8 mouse cellular contexts compared by ENCODE assay signal in genomic region chr3:27154280-27154679, GRCm38 (mm10). TPM values are rescaled to one million over a fixed set of nuclear protein-coding genes. Genes with fewer than 3 reads are reported as not detected.
DNase-seq lines count a peak whose midpoint lies in the region; ATAC-seq and TF ChIP-seq lines count a peak whose summit lies in the region.

No protein-coding gene starts in this region.

- no peak overlapping the region for H3K9ac ChIP-seq in lung, postnatal 0 days (replicated peaks; ENCODE audit: low read depth)
- H3K9ac ChIP-seq in limb, embryonic 11.5 days (ENCODE audit: low read length), result 0 out of 2 replicates have a peak overlapping the region, but pooled peaks have one; percentile 23

- no peak for TF ChIP-seq POLR2A in small intestine, adult 2 months (IDR thresholded peaks at IDR 0.05; ENCODE audit: low read depth, low read length)

- H3K4me2 ChIP-seq in lung, postnatal 0 days (replicated peaks; ENCODE audit: low read depth, low read length), result peak overlapping the region; percentile 97
- H3K4me2 ChIP-seq in limb, embryonic 11.5 days (ENCODE audit: low read depth, severe bottlenecking), result peak overlapping the region; percentile 33

- peak overlapping the region; percentile 86 for H3K4me3 ChIP-seq in lung, postnatal 0 days (ENCODE audit: low read depth, low read length)
- peak overlapping the region; percentile 100 for H3K4me3 ChIP-seq in erythroblast, embryonic 14.5 days (replicated peaks)
- H3K4me3 ChIP-seq in limb, embryonic 11.5 days (ENCODE audit: low read depth, low read length), result peak overlapping the region; percentile 69
- no peak overlapping the region for H3K4me3 ChIP-seq in small intestine, adult 2 months (ENCODE audit: low read depth, low read length)

- peak; percentile 20 for ATAC-seq in lung, postnatal 0 days
- ATAC-seq in limb, embryonic 11.5 days (ENCODE audit: insufficient number of reproducible peaks, low FRiP score, low TSS enrichment, low read depth), result no peak

- no peaks in the 10 kb centered on the region for H3K9me3 ChIP-seq in lung, postnatal 0 days (ENCODE audit: low read length)
- H3K9me3 ChIP-seq in erythroblast, embryonic 14.5 days (ENCODE audit: control insufficient read depth, low read length), result no peaks in the 10 kb centered on the region
- H3K9me3 ChIP-seq in limb, embryonic 11.5 days (ENCODE audit: control insufficient read depth, low read length), result no peaks in the 10 kb centered on the region

- 36% methylated on average over 2 of the region's 2 CpGs for WGBS in lung, postnatal 0 days
- 72% methylated on average over 2 of the region's 2 CpGs for WGBS in limb, embryonic 11.5 days
- WGBS in small intestine, adult 2 months, result 24% methylated on average over 2 of the region's 2 CpGs

- no peak for TF ChIP-seq CTCF in lung, postnatal 0 days (IDR thresholded peaks at IDR 0.05)
- no peak for TF ChIP-seq CTCF in small intestine, adult 2 months (IDR thresholded peaks at IDR 0.05; ENCODE audit: extremely low read depth, insufficient read length, insufficient replicate concordance, low read depth, low read length)

- TF ChIP-seq EP300 in lung, postnatal 0 days (IDR thresholded peaks at IDR 0.05), result no peak; the same call in 1 of the 2 replicates

- H3K4me1 ChIP-seq in lung, postnatal 0 days (ENCODE audit: insufficient read depth, low read depth, low read length), result no peaks in the 10 kb centered on the region
- H3K4me1 ChIP-seq in erythroblast, embryonic 14.5 days (ENCODE audit: control insufficient read depth), result peaks cover 32% of the 10 kb centered on the region
- peaks cover 7% of the 10 kb centered on the region for H3K4me1 ChIP-seq in limb, embryonic 11.5 days (ENCODE audit: control insufficient read depth, insufficient read depth, low read length)
- peaks cover 14% of the 10 kb centered on the region for H3K4me1 ChIP-seq in small intestine, adult 2 months (ENCODE audit: control insufficient read depth, insufficient read depth, insufficient read length, low read length)

- no peaks in the 10 kb centered on the region for H3K36me3 ChIP-seq in lung, postnatal 0 days (ENCODE audit: insufficient read depth, low read length)
- peaks cover 25% of the 10 kb centered on the region for H3K36me3 ChIP-seq in erythroblast, embryonic 14.5 days (ENCODE audit: control insufficient read depth)
- peaks cover 3% of the 10 kb centered on the region; the same call in 1 of the 2 replicates for H3K36me3 ChIP-seq in limb, embryonic 11.5 days (ENCODE audit: control insufficient read depth, insufficient read depth, low read length)
- peaks cover 2% of the 10 kb centered on the region; the same call in 1 of the 2 replicates for H3K36me3 ChIP-seq in small intestine, adult 2 months (ENCODE audit: control insufficient read depth, insufficient read depth, low read length)

- peak overlapping the region; percentile 87 for H3K27ac ChIP-seq in lung, postnatal 0 days (ENCODE audit: low read length)
- H3K27ac ChIP-seq in limb, embryonic 11.5 days (replicated peaks; ENCODE audit: low read depth, low read length), result peak overlapping the region; percentile 33; the same call in 1 of the 2 replicates
- H3K27ac ChIP-seq in small intestine, adult 2 months (ENCODE audit: insufficient read depth, low read depth, low read length), result peak overlapping the region; percentile 33; the same call in 1 of the 2 replicates

- H3K27me3 ChIP-seq in lung, postnatal 0 days (replicated peaks; ENCODE audit: insufficient read depth, low read length), result no peaks in the 10 kb centered on the region
- no peaks in the 10 kb centered on the region for H3K27me3 ChIP-seq in erythroblast, embryonic 14.5 days (ENCODE audit: control insufficient read depth)
- H3K27me3 ChIP-seq in limb, embryonic 11.5 days (ENCODE audit: control insufficient read depth, insufficient read depth, low read length), result no peaks in the 10 kb centered on the region
- no peaks in the 10 kb centered on the region for H3K27me3 ChIP-seq in small intestine, adult 2 months (ENCODE audit: control insufficient read depth, insufficient read depth, low read length)

- no peak for DNase-seq in lung, postnatal 0 days (ENCODE audit: low spot score)
- DNase-seq in lung, postnatal 25 days (ENCODE audit: low spot score), result no peak
- no peak for DNase-seq in limb, embryonic 11.5 days (ENCODE audit: low spot score)
- DNase-seq in right cerebral cortex, postnatal 4 days, result no peak
- DNase-seq in layer of hippocampus, postnatal 36 days, result no peak
- DNase-seq in thymus, postnatal 14 days, result no peak

RNA-seq across cellular contexts. Expression of gene Ect2, which starts 0.6 kb away (rescaled TPM):
- 4.6 and 6.7 TPM in 2 replicates for polyA plus RNA-seq in lung, postnatal 0 days (2015; fragmentation: Nextera tagmentation; extraction: Ambion mirVana)
- polyA plus RNA-seq in erythroblast, embryonic 14.5 days (2012), result 0.15 and 0.46 TPM in 2 replicates
- 78.9 and 79.8 TPM in 2 replicates for polyA plus RNA-seq in limb, embryonic 11.5 days (2014; fragmentation: Nextera tagmentation; extraction: Ambion mirVana)
- polyA plus RNA-seq in small intestine, adult 2 months (2012; rRNA removed), result 0.60 and 1.4 TPM in 2 replicates
- total RNA-seq in layer of hippocampus, postnatal 36 days (2021), result 1 to 10 TPM in 1 of 2 experiments, under 1 TPM in 1; 0.85 to 1.5 TPM

RNA-seq across cellular contexts. Expression of gene Nceh1, which starts 28.5 kb away (rescaled TPM):
- 52.2 and 55.6 TPM in 2 replicates for polyA plus RNA-seq in lung, postnatal 0 days (2015; fragmentation: Nextera tagmentation; extraction: Ambion mirVana)
- 0.11 and 0.41 TPM in 2 replicates for polyA plus RNA-seq in erythroblast, embryonic 14.5 days (2012)
- 2.9 and 3.1 TPM in 2 replicates for polyA plus RNA-seq in limb, embryonic 11.5 days (2014; fragmentation: Nextera tagmentation; extraction: Ambion mirVana)
- 15.5 and 20.0 TPM in 2 replicates for polyA plus RNA-seq in small intestine, adult 2 months (2012; rRNA removed)
- total RNA-seq in layer of hippocampus, postnatal 36 days (2021), result 100 to 1,000 TPM; 105 to 113 TPM

Comparison
In these comparisons a context has a peak if more than half of its experiments do, and no peak if none do; other contexts are left out.
1. H3K27ac ChIP-seq: peak in every context shown above with its lines; median percentile 87 in lung, postnatal 0 days; 33 in limb, embryonic 11.5 days; 33 in small intestine, adult 2 months.
2. RNA of gene Ect2, which starts 0.6 kb away (polyA plus RNA-seq): 78.9 to 79.8 TPM in limb, embryonic 11.5 days; 4.6 to 6.7 TPM in lung, postnatal 0 days, 0.60 to 1.4 TPM in small intestine, adult 2 months and 0.15 to 0.46 TPM in erythroblast, embryonic 14.5 days; every median in the first group is over 10 times any median in the second.